Mouse (Mus musculus): Measurements from ENCODE around the gene Vmn2r60. TPM values are rescaled to one million over a fixed set of nuclear protein-coding genes. Genes with fewer than 3 reads are reported as not detected.
"Not testable (repeated sequence)": the region's sequence is repeated elsewhere in the genome, so short reads cannot be mapped to it uniquely, and the experiment has no call there.

Vmn2r60 gene
- polyA plus RNA-seq (2015; fragmentation: Nextera tagmentation; extraction: Ambion mirVana), result 0.01 TPM in 1 of 2 replicates, not detected in the other

GRCm38 (mm10) chr7:42107470-42107869, at the start of gene Vmn2r60:
Gene Vmn2r60 (plus strand): TSS chr7:42107770.
- Histone ChIP-seq H3K27me3 (no peaks in the 10 kb centered on the region), H3K9me3 (peaks cover 7% of the 10 kb centered on the region; the same call in 1 of the 2 replicates), H3K4me2 (replicated peaks) (no peak within 1 kb of the TSS), H3K4me1 (no peaks in the 10 kb centered on the region), H3K4me3 (no peak within 1 kb of the TSS), H3K9ac (no peak within 1 kb of the TSS), H3K27ac (no peak within 1 kb of the TSS), H3K36me3 (no peaks in the 10 kb centered on the region)
- ATAC-seq (ENCODE audit: low FRiP score, low read depth), result no peak
- WGBS, result 65% methylated on average over 2 of the region's 2 CpGs

GRCm38 (mm10) chr7:42058923-42059322, 48.6 kb upstream of the Vmn2r60 start, which contains the start of gene Vmn2r59:
Gene Vmn2r59 (minus strand): TSS chr7:42059023.
- no peak for ATAC-seq (ENCODE audit: low FRiP score, low read depth)
- Histone ChIP-seq H3K4me3 (no peak within 1 kb of the TSS), H3K4me2 (replicated peaks) (no peak within 1 kb of the TSS), H3K27ac (no peak within 1 kb of the TSS), H3K4me1 (no peaks in the 10 kb centered on the region), H3K36me3 (no peaks in the 10 kb centered on the region), H3K27me3 (no peaks in the 10 kb centered on the region), H3K9ac (no peak within 1 kb of the TSS), H3K9me3 (peaks cover 10% of the 10 kb centered on the region)

GRCm38 (mm10) chr7:42107061-42107460, 509 bp upstream of the Vmn2r60 start:
- not testable (repeated sequence) for H3K27me3 ChIP-seq; H3K9me3 ChIP-seq; H3K36me3 ChIP-seq; H3K4me2 ChIP-seq (replicated peaks); H3K4me3 ChIP-seq; ATAC-seq (ENCODE audit: low FRiP score, low read depth); H3K4me1 ChIP-seq; H3K27ac ChIP-seq; H3K9ac ChIP-seq
- 75% methylated on average over 14 of the region's 14 CpGs for WGBS

Other genes starting within 250 kb of the Vmn2r60 start
- gene Vmn2r58, start 235.1 kb upstream of the Vmn2r60 start, polyA plus RNA-seq (2015; fragmentation: Nextera tagmentation; extraction: Ambion mirVana), result not detected in 2 replicates
- not detected in 2 replicates for gene Vmn2r59, start 48.7 kb upstream of the Vmn2r60 start, polyA plus RNA-seq (2015; fragmentation: Nextera tagmentation; extraction: Ambion mirVana)
- gene Vmn2r61, start 152.3 kb downstream of the Vmn2r60 start, polyA plus RNA-seq (2015; fragmentation: Nextera tagmentation; extraction: Ambion mirVana), result not detected in 2 replicates

Data from limb, embryonic 13.5 days (tissue).